Mouse (Mus musculus): ENCODE data around the gene Lrit2.

DNA sequence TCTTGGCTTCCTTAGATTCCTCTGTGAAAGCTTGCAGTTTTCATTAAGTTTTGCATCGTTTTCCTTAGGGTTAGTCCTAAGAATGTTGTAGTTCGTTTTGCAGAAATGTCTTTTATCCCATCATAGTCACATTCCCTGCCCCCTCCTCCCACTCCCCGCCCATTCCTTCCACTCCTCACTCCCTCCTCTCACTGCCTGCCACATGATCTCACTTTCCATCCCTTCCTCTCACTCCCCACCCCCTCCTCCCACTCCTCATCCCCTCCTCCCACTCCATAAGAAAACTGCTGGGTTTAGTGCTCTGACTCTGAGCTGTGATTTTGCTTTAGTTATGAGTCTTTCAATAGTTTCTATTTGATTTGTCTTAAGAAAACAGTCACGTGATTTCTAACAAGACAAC lies 16.0 kb downstream of the Lrit2 start:
- TF ChIP-seq CTCF (IDR thresholded peaks at IDR 0.05; ENCODE audit: low read depth) (no peak), EP300 (IDR thresholded peaks at IDR 0.05; ENCODE audit: low read depth) (no peak)
